Mouse (Mus musculus) liver, embryonic 11.5 days (tissue): Measurements from ENCODE around the gene Sapcd1. TPM values are rescaled to one million over a fixed set of nuclear protein-coding genes. Genes with fewer than 3 reads are reported as not detected.

Source experiments
- ATAC-seq: fragments of 200-750 bp; cut with Nextera tagmentation; replicated peaks from 2 replicates; pipeline ENCODE4 v1.8.0; 2017; ENCODE audit warnings: moderate number of reproducible peaks, mild to moderate bottlenecking, moderate TSS enrichment, moderate library complexity; ENCODE audit not compliant: low FRiP score
- DNase-seq: peaks from one replicate; pipeline ENCODE4 v3.0.0-alpha.2; 2017; ENCODE audit warnings: low spot score
- H3K27ac ChIP-seq: fragments of 300-500 bp; sonication (generic); 2 replicates; pipeline ENCODE4 v1.5.1; 2014; ENCODE audit warnings: mild to moderate bottlenecking, low read depth, low read length, control low read depth
- H3K27me3 ChIP-seq: fragments of 300-500 bp; sonication (generic); replicated peaks from 2 replicates; pipeline ENCODE4 v1.6.1; 2014; ENCODE audit warnings: low read length, mixed read lengths; ENCODE audit not compliant: control insufficient read depth, insufficient read depth
- H3K36me3 ChIP-seq: fragments of 300-500 bp; sonication (generic); 2 replicates; pipeline ENCODE4 v1.6.1; 2014; ENCODE audit warnings: mild to moderate bottlenecking, low read length, moderate library complexity, mixed read lengths; ENCODE audit not compliant: control insufficient read depth, insufficient read depth
- H3K4me1 ChIP-seq: fragments of 300-500 bp; sonication (generic); replicated peaks from 2 replicates; pipeline ENCODE4 v1.6.1; 2014; ENCODE audit warnings: low read length, mixed read lengths; ENCODE audit not compliant: control insufficient read depth, insufficient read depth
- H3K4me2 ChIP-seq: fragments of 300-500 bp; sonication (generic); 2 replicates; pipeline ENCODE4 v1.6.1; 2014; ENCODE audit warnings: mild to moderate bottlenecking, control low read depth, moderate library complexity
- H3K4me3 ChIP-seq: fragments of 300-500 bp; sonication (generic); 2 replicates; pipeline ENCODE4 v1.5.1; 2014; ENCODE audit warnings: low read depth, low read length, control low read depth
- H3K9ac ChIP-seq: fragments of 300-500 bp; sonication (generic); 2 replicates; pipeline ENCODE4 v1.6.1; 2014; ENCODE audit warnings: low read depth, low read length, control low read depth
- H3K9me3 ChIP-seq: fragments of 300-500 bp; sonication (generic); 2 replicates; pipeline ENCODE4 v1.6.1; 2016; ENCODE audit warnings: low read length, inconsistent platforms, mixed read lengths; ENCODE audit not compliant: control insufficient read depth
- WGBS: fragments of 180-500 bp; shearing (Covaris S2); extraction: QIAGEN DNeasy Blood & Tissue Kit; methylation state at CpG from one replicate; pipeline ENCODE4 v1.1.7; 2014; 5-methylcytosine and 5-hydroxymethylcytosine counted together
- polyA plus RNA-seq: library from polyadenylated mRNA; unstranded; fragments of >200 nt; fragmentation: Nextera tagmentation; extraction: Ambion mirVana; gene quantifications from 2 replicates; pipeline ENCODE4 v1.2.1, GENCODE M21; 2014

Gene Sapcd1
- polyA plus RNA-seq, 1 experiment from 2014 or later: 8.5 TPM

- Histone ChIP-seq H3K4me2 (no peak overlapping the region), H3K9ac (no peak overlapping the region), H3K4me1 (peaks cover 39% of the 10 kb centered on the region), H3K27ac (no peak overlapping the region), H3K27me3 (no peaks in the 10 kb centered on the region), H3K36me3 (peaks cover 20% of the 10 kb centered on the region), H3K9me3 (no peaks in the 10 kb centered on the region), H3K4me3 (no peak overlapping the region)
- 85% methylated on average over 11 of the region's 11 CpGs for WGBS
- ATAC-seq: no peak
- DNase-seq: no peak
Observed at GRCm38 (mm10) chr17:35019894-35020293, 7.9 kb downstream of the Sapcd1 start.

- H3K9me3 ChIP-seq: no peaks in the 10 kb centered on the region
- no peak overlapping the region for H3K4me2 ChIP-seq
- ATAC-seq (no peak), DNase-seq (no peak)
- WGBS: 75% methylated on average over 3 of the region's 3 CpGs
- H3K4me1 ChIP-seq: peaks cover 21% of the 10 kb centered on the region
- H3K4me3 ChIP-seq: no peak overlapping the region
- H3K27ac ChIP-seq: no peak overlapping the region
- peaks cover 37% of the 10 kb centered on the region for H3K36me3 ChIP-seq
- no peak overlapping the region for H3K9ac ChIP-seq
- no peaks in the 10 kb centered on the region for H3K27me3 ChIP-seq
Observed at GRCm38 (mm10) chr17:35018171-35018570, 9.6 kb downstream of the Sapcd1 start.

GRCm38 (mm10) chr17:35017706-35018030 lies 10.1 kb downstream of the Sapcd1 start:
- Histone ChIP-seq H3K9ac (no peak overlapping the region), H3K4me1 (peaks cover 16% of the 10 kb centered on the region), H3K9me3 (no peaks in the 10 kb centered on the region), H3K27ac (no peak overlapping the region), H3K27me3 (no peaks in the 10 kb centered on the region), H3K4me2 (no peak overlapping the region), H3K36me3 (peaks cover 42% of the 10 kb centered on the region), H3K4me3 (no peak overlapping the region)
- DNase-seq: no peak
- ATAC-seq: no peak
- WGBS: 72% methylated on average over 14 of the region's 14 CpGs

GRCm38 (mm10) chr17:35016791-35017705 lies 10.8 kb downstream of the Sapcd1 start:
- Histone ChIP-seq H3K27me3 (no peaks in the 10 kb centered on the region), H3K9ac (no peak overlapping the region), H3K27ac (no peak overlapping the region), H3K4me2 (no peak overlapping the region), H3K9me3 (no peaks in the 10 kb centered on the region), H3K4me3 (no peak overlapping the region), H3K36me3 (peaks cover 45% of the 10 kb centered on the region), H3K4me1 (peaks cover 10% of the 10 kb centered on the region)
- DNase-seq (no peak), ATAC-seq (no peak)
- 78% methylated on average over 10 of the region's 10 CpGs for WGBS

- no peak within 1 kb of the TSS for H3K4me2 ChIP-seq
- H3K9ac ChIP-seq: no peak within 1 kb of the TSS
- DNase-seq (peak; percentile 34), ATAC-seq (peak; percentile 18; the same call in 1 of the 2 replicates)
- no peaks in the 10 kb centered on the region for H3K9me3 ChIP-seq
- H3K4me3 ChIP-seq: no peak within 1 kb of the TSS
- no peak within 1 kb of the TSS; the same call in 1 of the 2 replicates for H3K27ac ChIP-seq
- WGBS: 82% methylated on average over 12 of the region's 12 CpGs
- peaks cover 7% of the 10 kb centered on the region for H3K4me1 ChIP-seq
- peaks cover 52% of the 10 kb centered on the region for H3K36me3 ChIP-seq
- no peaks in the 10 kb centered on the region for H3K27me3 ChIP-seq
Observed at GRCm38 (mm10) chr17:35016376-35016775, 11.4 kb downstream of the Sapcd1 start, which contains the start of gene Vwa7. TSS of gene Vwa7 (plus strand) at chr17:35016579.

- Histone ChIP-seq H3K27ac (no peak overlapping the region), H3K36me3 (peaks cover 63% of the 10 kb centered on the region), H3K27me3 (no peaks in the 10 kb centered on the region), H3K4me1 (peaks cover 5% of the 10 kb centered on the region), H3K4me3 (no peak overlapping the region), H3K4me2 (no peak overlapping the region), H3K9ac (no peak overlapping the region), H3K9me3 (no peaks in the 10 kb centered on the region)
- 90% methylated on average over 16 of the region's 16 CpGs for WGBS
- DNase-seq: no peak
- no peak for ATAC-seq
Observed at GRCm38 (mm10) chr17:35015296-35015695, 12.5 kb downstream of the Sapcd1 start.

- Histone ChIP-seq H3K4me2 (no peak overlapping the region), H3K36me3 (peaks cover 75% of the 10 kb centered on the region), H3K27ac (no peak overlapping the region), H3K27me3 (no peaks in the 10 kb centered on the region), H3K4me1 (peaks cover 5% of the 10 kb centered on the region), H3K9me3 (no peaks in the 10 kb centered on the region), H3K9ac (no peak overlapping the region), H3K4me3 (no peak overlapping the region)
- peak; percentile 37 for DNase-seq
- ATAC-seq: no peak
- 70% methylated on average over 6 of the region's 6 CpGs for WGBS
Observed at GRCm38 (mm10) chr17:35013221-35013620, 14.6 kb downstream of the Sapcd1 start.

GRCm38 (mm10) chr17:35012430-35012829 lies 15.4 kb downstream of the Sapcd1 start:
- WGBS: 85% methylated on average over 13 of the region's 13 CpGs
- Histone ChIP-seq H3K9ac (no peak overlapping the region), H3K4me3 (no peak overlapping the region), H3K4me2 (no peak overlapping the region), H3K27me3 (no peaks in the 10 kb centered on the region), H3K4me1 (peaks cover 5% of the 10 kb centered on the region; the same call in 1 of the 2 replicates), H3K27ac (no peak overlapping the region), H3K36me3 (peaks cover 83% of the 10 kb centered on the region), H3K9me3 (no peaks in the 10 kb centered on the region)
- no peak for ATAC-seq
- DNase-seq: peak; percentile 30

GRCm38 (mm10) chr17:35011440-35011839 lies 16.4 kb downstream of the Sapcd1 start:
- H3K9ac ChIP-seq: no peak overlapping the region
- DNase-seq: no peak
- H3K4me3 ChIP-seq: no peak overlapping the region
- WGBS: 93% methylated on average over 8 of the region's 8 CpGs
- H3K4me1 ChIP-seq: peaks cover 5% of the 10 kb centered on the region; the same call in 1 of the 2 replicates
- H3K9me3 ChIP-seq: no peaks in the 10 kb centered on the region
- H3K4me2 ChIP-seq: no peak overlapping the region
- no peak for ATAC-seq
- H3K27ac ChIP-seq: no peak overlapping the region
- peaks cover 87% of the 10 kb centered on the region for H3K36me3 ChIP-seq
- H3K27me3 ChIP-seq: no peaks in the 10 kb centered on the region
